Mouse (Mus musculus): ENCODE results near the gene Tmem189. TPM values are rescaled to one million over a fixed set of nuclear protein-coding genes. Genes with fewer than 3 reads are reported as not detected.

Gene Tmem189
- polyA plus RNA-seq, 1 experiment from 2014 or later: 37.4 TPM

DNA sequence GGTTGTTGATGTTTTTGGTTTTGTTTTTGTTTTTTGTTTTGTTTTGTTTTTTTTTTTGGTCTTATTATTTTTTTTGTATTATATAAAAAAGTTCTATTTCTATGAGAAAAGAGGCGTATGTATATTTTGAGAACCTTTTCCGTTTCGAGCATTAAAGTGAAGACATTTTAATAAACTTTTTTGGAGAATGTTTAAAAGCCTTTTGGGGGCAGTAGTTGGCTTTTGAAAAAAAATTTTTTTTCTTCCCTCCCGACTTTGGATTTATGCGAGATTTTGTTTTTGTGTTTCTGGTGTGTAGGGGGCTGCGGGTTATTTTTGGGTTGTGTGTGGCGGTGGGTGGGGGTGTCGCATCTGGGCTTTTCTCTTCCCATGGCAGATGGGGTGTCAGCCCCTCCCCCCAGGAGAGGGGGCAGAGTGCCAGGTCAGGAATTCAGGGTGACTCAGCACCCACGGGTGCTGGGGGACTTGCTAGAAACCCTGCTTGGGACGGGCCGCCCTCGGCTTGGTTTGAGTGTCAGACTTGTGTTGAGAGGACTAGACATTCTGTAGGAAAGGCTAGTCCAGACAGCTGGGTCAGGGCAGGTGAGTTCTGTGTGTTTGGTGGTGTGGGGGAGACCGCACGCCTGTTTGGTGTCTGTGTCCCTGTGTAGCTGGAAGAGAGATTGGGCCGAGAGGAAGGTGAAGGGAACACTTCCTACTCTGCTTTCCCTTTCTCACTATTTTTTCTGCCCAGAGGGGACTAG, 768 bp upstream of the Tmem189 start:
- no peak for ATAC-seq (ENCODE audit: extremely low read depth, insufficient number of reproducible peaks, low FRiP score, low TSS enrichment)
- Histone ChIP-seq H3K9me3 (0 out of 2 replicates have a peak, but pooled peaks cover 2% of the 10 kb centered on the region), H3K4me2 (peak overlapping the region; percentile 93), H3K36me3 (peaks cover 5% of the 10 kb centered on the region; the same call in 1 of the 2 replicates), H3K4me1 (peaks cover 25% of the 10 kb centered on the region), H3K4me3 (peak overlapping the region; percentile 81), H3K27ac (replicated peaks) (no peak overlapping the region), H3K27me3 (replicated peaks) (peaks cover 38% of the 10 kb centered on the region), H3K9ac (peak overlapping the region; percentile 91)
- WGBS: 49% methylated on average over 15 of the region's 15 CpGs

DNA sequence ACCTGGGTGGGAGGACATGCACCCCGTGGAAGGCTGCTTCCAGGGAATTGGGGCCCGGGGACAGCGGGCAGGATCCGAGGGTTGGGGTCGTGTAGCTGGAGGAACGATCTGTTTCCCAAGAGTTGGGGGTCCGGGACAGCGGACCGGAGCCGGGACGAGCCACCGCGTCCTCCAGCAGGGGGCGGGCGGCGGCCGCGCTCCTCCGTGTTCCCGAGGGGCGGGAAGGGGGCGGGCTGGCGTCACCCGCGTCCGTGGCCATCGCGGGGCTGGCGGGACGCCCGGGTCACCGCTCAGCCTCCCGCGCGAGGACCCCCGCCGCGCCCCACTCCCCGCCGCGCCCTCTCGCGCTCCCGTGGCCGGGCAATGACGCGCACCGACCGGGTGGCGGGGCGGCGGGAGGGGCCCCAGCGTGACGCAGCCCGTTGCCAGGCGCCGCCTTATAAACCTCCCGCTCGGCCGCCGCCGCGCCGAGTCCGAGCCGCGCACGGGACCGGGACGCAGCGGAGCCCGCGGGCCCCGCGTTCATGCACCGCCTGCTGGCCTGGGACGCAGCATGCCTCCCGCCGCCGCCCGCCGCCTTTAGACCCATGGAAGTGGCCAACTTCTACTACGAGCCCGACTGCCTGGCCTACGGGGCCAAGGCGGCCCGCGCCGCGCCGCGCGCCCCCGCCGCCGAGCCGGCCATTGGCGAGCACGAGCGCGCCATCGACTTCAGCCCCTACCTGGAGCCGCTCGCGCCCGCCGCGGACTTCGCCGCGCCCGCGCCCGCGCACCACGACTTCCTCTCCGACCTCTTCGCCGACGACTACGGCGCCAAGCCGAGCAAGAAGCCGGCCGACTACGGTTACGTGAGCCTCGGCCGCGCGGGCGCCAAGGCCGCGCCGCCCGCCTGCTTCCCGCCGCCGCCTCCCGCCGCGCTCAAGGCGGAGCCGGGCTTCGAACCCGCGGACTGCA, 847 bp downstream of the Tmem189 start, which contains the start of gene Cebpb:
Gene Cebpb (plus strand): TSS at position 418 of the 954 bp plus-strand sequence.
- under 1% methylated on average over 124 of the region's 147 CpGs for WGBS
- Histone ChIP-seq H3K4me2 (peak within 1 kb of the TSS; percentile 93), H3K36me3 (no peaks in the 10 kb centered on the region), H3K9me3 (no peaks in the 10 kb centered on the region), H3K4me3 (peak within 1 kb of the TSS; percentile 81), H3K27me3 (replicated peaks) (peaks cover 40% of the 10 kb centered on the region), H3K27ac (replicated peaks) (peak within 1 kb of the TSS; percentile 75), H3K4me1 (peaks cover 26% of the 10 kb centered on the region), H3K9ac (peak within 1 kb of the TSS; percentile 91)
- ATAC-seq (ENCODE audit: extremely low read depth, insufficient number of reproducible peaks, low FRiP score, low TSS enrichment): peak; percentile 44; the same call in 1 of the 2 replicates

DNA sequence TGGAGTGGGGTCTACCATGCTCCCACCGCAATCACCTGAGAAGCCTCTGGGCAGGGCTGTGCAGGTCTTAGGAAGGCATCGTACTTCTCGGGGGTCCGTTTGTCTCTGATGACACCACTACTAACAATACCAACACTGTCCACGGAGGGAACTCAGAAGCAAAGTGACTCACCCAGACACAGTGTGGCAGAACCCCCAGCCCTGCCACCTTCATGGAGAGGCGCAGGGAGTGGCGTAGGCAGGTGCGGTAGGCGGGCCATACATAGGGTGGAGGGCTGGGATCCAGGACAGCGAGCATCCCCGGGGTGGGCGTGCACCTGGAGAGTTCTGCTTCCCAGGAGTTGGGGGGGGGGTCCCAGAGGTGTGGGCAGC, 1.5 kb downstream of the Tmem189 start:
- ATAC-seq (ENCODE audit: extremely low read depth, insufficient number of reproducible peaks, low FRiP score, low TSS enrichment): no peak
- WGBS: 28% methylated on average over 12 of the region's 12 CpGs
- Histone ChIP-seq H3K27me3 (replicated peaks) (peaks cover 40% of the 10 kb centered on the region), H3K27ac (replicated peaks) (no peak overlapping the region), H3K4me1 (peaks cover 26% of the 10 kb centered on the region), H3K4me3 (peak overlapping the region; percentile 81), H3K9ac (peak overlapping the region; percentile 91), H3K36me3 (no peaks in the 10 kb centered on the region), H3K4me2 (peak overlapping the region; percentile 93), H3K9me3 (no peaks in the 10 kb centered on the region)

DNA sequence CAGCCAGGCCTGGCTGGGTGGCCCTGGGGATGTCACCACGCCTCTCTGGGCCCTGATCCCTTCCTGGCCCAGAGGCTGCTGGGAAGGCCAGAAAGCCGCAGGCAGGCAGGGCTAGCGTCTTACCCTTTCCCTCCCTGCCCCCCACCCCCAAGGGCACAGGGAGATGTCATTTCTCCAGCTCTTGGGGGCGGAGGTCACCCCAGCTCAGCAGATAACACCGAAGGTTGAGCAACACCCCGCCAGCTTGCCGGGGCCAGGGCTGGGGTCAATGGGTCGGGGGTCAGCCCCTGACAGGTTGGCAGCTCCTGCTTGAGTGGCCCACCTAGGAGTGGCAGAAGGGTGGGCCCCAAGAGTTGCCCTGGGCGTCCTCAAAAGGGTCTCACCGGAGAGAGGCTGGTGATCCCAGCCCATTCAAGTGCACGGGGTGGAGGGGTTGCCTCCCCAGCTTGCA, 1.9 kb downstream of the Tmem189 start:
- Histone ChIP-seq H3K36me3 (no peaks in the 10 kb centered on the region), H3K9ac (no peak overlapping the region), H3K27me3 (replicated peaks) (peaks cover 40% of the 10 kb centered on the region), H3K9me3 (no peaks in the 10 kb centered on the region), H3K4me1 (peaks cover 26% of the 10 kb centered on the region), H3K4me2 (no peak overlapping the region), H3K4me3 (no peak overlapping the region), H3K27ac (replicated peaks) (no peak overlapping the region)
- WGBS: 56% methylated on average over 11 of the region's 11 CpGs
- ATAC-seq (ENCODE audit: extremely low read depth, insufficient number of reproducible peaks, low FRiP score, low TSS enrichment): no peak

DNA sequence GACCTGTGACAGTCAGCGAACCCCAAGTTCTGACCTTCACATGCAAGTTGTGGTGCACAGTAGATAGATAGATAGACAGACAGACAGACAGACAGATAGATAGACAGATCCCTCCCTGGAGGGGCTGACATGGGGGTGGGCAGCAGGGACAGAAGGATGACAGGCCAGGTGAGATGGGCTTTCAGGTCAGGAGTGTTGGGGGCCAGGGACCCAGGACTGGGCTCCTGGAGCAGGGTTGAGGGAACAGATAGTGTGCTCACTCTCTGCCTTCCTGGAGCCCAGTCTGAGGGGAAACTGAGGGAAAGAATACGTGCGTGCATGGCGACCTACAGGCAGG, 2.4 kb downstream of the Tmem189 start:
- H3K4me1 ChIP-seq: peaks cover 26% of the 10 kb centered on the region
- no peak overlapping the region for H3K9ac ChIP-seq
- H3K27me3 ChIP-seq (replicated peaks): peaks cover 40% of the 10 kb centered on the region
- no peak overlapping the region for H3K27ac ChIP-seq (replicated peaks)
- no peak for ATAC-seq (ENCODE audit: extremely low read depth, insufficient number of reproducible peaks, low FRiP score, low TSS enrichment)
- no peak overlapping the region for H3K4me3 ChIP-seq
- H3K36me3 ChIP-seq: no peaks in the 10 kb centered on the region
- WGBS: 92% methylated on average over 4 of the region's 4 CpGs
- H3K9me3 ChIP-seq: no peaks in the 10 kb centered on the region
- no peak overlapping the region for H3K4me2 ChIP-seq

DNA sequence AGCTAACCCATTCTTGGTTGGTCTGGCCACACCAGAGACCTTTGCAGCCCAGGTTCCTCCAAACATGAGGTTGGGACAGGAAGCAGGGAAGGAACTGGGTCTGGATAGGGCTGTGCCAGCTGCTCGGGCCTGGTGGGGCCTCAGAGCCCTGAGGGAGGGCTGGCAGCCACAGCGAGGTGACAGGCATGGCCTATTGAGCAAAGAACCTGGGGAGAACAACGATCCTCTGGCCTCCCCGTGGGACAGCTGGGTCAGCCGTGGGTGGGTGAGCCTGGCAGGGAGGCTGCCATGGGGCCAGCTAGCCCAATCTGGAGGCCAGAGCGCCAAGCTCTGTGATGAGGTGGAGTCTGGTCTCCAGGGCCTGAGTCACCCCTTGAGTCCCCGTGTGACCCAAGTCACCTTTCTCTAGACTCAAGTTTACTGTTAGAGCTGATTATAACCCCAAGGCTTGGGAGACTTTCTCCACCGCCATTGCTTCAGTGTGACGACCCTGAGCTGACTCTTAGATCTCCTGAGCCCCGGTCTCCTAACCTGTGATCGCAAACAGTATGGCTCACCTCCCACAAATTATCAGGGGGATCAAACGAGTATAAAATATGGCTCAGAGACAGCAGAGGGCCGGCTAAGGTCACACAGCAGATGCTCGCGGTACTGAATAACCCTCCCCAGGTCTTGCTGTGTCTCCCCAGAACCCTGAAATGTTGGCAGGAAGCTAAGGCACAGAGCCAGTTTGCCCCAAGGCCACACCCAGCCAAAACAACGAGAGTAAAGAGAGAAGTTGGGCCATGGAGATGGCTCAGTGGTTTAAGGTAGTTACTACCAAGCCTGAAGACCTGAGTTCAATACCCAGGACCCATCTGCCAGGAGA, 3.0 kb downstream of the Tmem189 start:
- Histone ChIP-seq H3K4me2 (no peak overlapping the region), H3K36me3 (no peaks in the 10 kb centered on the region), H3K9me3 (no peaks in the 10 kb centered on the region), H3K4me3 (no peak overlapping the region), H3K27ac (replicated peaks) (no peak overlapping the region), H3K9ac (peak overlapping the region; percentile 16; the same call in 1 of the 2 replicates), H3K4me1 (peaks cover 21% of the 10 kb centered on the region), H3K27me3 (replicated peaks) (peaks cover 40% of the 10 kb centered on the region)
- 85% methylated on average over 16 of the region's 16 CpGs for WGBS
- no peak for ATAC-seq (ENCODE audit: extremely low read depth, insufficient number of reproducible peaks, low FRiP score, low TSS enrichment)

DNA sequence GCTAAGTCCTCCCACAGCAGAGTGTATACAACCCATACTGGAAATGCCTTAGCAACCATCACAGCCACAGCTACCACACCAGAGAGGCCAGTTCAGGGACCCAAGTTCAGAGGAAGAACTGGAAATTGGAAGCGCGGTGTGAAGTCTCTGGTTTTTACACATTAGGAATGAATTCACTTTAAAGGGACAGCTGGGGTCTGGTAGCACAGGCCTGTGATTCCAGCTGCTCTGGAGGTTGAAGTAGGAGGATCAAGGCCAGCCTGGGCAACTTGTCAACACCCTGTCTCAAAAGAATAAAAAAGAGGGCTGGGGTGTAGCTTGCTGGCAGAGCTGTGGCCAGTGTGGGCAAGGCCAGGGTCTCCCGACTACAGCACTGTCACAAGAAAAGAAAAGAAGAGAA, 3.8 kb downstream of the Tmem189 start:
- ATAC-seq (ENCODE audit: extremely low read depth, insufficient number of reproducible peaks, low FRiP score, low TSS enrichment): no peak
- H3K36me3 ChIP-seq: no peaks in the 10 kb centered on the region

DNA sequence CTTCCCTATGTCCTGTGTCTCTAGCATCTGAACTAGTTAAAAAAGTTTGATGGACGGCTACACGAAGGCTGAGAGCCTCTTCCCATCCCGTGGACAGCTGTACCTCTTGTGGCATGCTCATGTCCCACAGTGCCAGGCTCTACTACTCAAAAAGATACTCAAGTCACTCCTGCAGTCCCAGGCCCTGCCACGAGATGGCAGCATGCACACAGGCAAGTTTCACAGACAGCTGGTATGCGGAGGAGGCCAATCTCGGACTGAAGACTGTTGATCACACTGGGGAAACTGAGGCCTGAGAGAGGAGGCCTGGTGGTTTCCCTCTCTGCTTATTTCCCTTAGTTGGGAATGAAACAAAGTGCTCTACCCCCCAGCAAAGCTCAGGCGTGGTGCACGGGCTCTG, 4.5 kb downstream of the Tmem189 start:
- no peak for ATAC-seq (ENCODE audit: extremely low read depth, insufficient number of reproducible peaks, low FRiP score, low TSS enrichment)
- Histone ChIP-seq H3K27ac (replicated peaks) (no peak overlapping the region), H3K9me3 (no peaks in the 10 kb centered on the region), H3K4me1 (peaks cover 9% of the 10 kb centered on the region), H3K9ac (no peak overlapping the region), H3K36me3 (no peaks in the 10 kb centered on the region), H3K4me2 (no peak overlapping the region), H3K4me3 (no peak overlapping the region), H3K27me3 (replicated peaks) (peaks cover 30% of the 10 kb centered on the region)
- WGBS: 5% methylated on average over 8 of the region's 8 CpGs

More for the DNA sequence above, 3.8 kb downstream of the Tmem189 start:
- peaks cover 35% of the 10 kb centered on the region for H3K27me3 ChIP-seq (replicated peaks)
- no peaks in the 10 kb centered on the region for H3K9me3 ChIP-seq
- 71% methylated on average over 3 of the region's 3 CpGs for WGBS
- H3K4me2 ChIP-seq: no peak overlapping the region
- H3K9ac ChIP-seq: no peak overlapping the region
- peaks cover 14% of the 10 kb centered on the region for H3K4me1 ChIP-seq
- no peak overlapping the region for H3K27ac ChIP-seq (replicated peaks)
- no peak overlapping the region for H3K4me3 ChIP-seq

DNA sequence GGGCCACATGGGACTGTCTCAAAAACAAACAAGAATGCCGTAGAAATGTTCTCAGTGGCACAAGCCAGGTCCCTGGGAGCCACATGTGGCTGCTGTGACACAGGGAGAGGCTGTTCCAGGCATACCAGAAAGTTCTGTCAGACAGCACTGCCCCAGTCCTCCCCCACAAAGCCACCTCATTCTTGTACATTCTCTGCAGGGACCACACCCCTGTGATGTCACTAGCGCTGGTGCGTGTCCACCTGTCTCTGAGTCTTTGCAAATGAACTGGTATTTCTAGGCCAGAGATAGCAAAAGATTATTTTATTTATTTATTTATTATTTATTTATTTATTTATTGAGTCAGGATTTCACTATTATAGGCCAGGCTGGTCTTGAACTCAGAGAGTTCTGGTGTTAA, 5.9 kb downstream of the Tmem189 start:
- no peak overlapping the region for H3K4me2 ChIP-seq
- no peak overlapping the region for H3K4me3 ChIP-seq
- H3K36me3 ChIP-seq: no peaks in the 10 kb centered on the region
- H3K27ac ChIP-seq (replicated peaks): no peak overlapping the region
- H3K4me1 ChIP-seq: peaks cover 15% of the 10 kb centered on the region
- no peak for ATAC-seq (ENCODE audit: extremely low read depth, insufficient number of reproducible peaks, low FRiP score, low TSS enrichment)
- peak overlapping the region; percentile 40; the same call in 1 of the 2 replicates for H3K9ac ChIP-seq
- WGBS: 71% methylated on average over 3 of the region's 3 CpGs
- H3K9me3 ChIP-seq: no peaks in the 10 kb centered on the region
- H3K27me3 ChIP-seq (replicated peaks): peaks cover 26% of the 10 kb centered on the region

DNA sequence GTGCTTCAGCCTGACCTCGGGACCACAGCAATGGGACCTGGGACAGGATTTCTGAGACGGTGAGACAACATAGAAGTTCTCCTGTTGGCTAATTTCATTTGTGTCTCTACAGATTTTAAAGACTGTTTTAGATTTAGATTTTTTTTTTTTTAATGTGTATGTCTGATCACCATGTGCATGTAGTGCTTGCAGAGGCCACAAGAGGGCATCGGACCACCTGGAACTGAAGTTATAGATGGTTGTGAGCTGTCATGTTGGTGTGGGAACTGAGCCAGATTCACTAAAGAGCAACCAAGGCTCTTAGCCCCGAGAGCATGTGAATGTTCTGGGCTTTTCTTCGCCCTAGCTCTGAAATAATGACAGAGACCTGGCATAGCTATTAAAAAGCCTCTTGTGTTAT, 9.0 kb downstream of the Tmem189 start:
- Histone ChIP-seq H3K4me1 (peaks cover 12% of the 10 kb centered on the region), H3K27ac (replicated peaks) (no peak overlapping the region), H3K27me3 (replicated peaks) (peaks cover 4% of the 10 kb centered on the region), H3K4me3 (no peak overlapping the region), H3K9ac (no peak overlapping the region), H3K4me2 (no peak overlapping the region), H3K9me3 (no peaks in the 10 kb centered on the region), H3K36me3 (no peaks in the 10 kb centered on the region)
- WGBS: 50% methylated on average over 5 of the region's 5 CpGs
- no peak for ATAC-seq (ENCODE audit: extremely low read depth, insufficient number of reproducible peaks, low FRiP score, low TSS enrichment)

All from heart, embryonic 13.5 days (tissue).